Mouse (Mus musculus): ENCODE measurements around the gene Ado. TPM values are rescaled to one million over a fixed set of nuclear protein-coding genes. Genes with fewer than 3 reads are reported as not detected.

Gene Ado
- polyA plus RNA-seq, 1 experiment from 2014 or later, result 54.6 TPM

GRCm38 (mm10) chr10:67558053-67558452 lies 9.3 kb upstream of the Ado start:
- H3K4me2 ChIP-seq (replicated peaks), result no peak overlapping the region
- H3K36me3 ChIP-seq, result no peaks in the 10 kb centered on the region
- H3K4me3 ChIP-seq (replicated peaks), result no peak overlapping the region
- WGBS, result 63% methylated on average over 4 of the region's 4 CpGs
- H3K27ac ChIP-seq, result no peak overlapping the region
- H3K9me3 ChIP-seq, result no peaks in the 10 kb centered on the region
- H3K9ac ChIP-seq, result no peak overlapping the region
- no peak for ATAC-seq
- no peaks in the 10 kb centered on the region for H3K27me3 ChIP-seq (replicated peaks)
- H3K4me1 ChIP-seq (replicated peaks), result no peaks in the 10 kb centered on the region

- Histone ChIP-seq H3K27ac (peak overlapping the region; percentile 92), H3K9me3 (no peaks in the 10 kb centered on the region), H3K9ac (peak overlapping the region; percentile 82), H3K27me3 (replicated peaks) (no peaks in the 10 kb centered on the region), H3K4me3 (replicated peaks) (peak overlapping the region; percentile 91), H3K4me2 (replicated peaks) (peak overlapping the region; percentile 93), H3K36me3 (no peaks in the 10 kb centered on the region), H3K4me1 (replicated peaks) (peaks cover 15% of the 10 kb centered on the region)
- WGBS, result under 1% methylated on average over 72 of the region's 73 CpGs
- ATAC-seq, result peak; percentile 74
These were observed 397 bp downstream of the Ado start for GRCm38 (mm10) chr10:67548261-67548854.

DNA sequence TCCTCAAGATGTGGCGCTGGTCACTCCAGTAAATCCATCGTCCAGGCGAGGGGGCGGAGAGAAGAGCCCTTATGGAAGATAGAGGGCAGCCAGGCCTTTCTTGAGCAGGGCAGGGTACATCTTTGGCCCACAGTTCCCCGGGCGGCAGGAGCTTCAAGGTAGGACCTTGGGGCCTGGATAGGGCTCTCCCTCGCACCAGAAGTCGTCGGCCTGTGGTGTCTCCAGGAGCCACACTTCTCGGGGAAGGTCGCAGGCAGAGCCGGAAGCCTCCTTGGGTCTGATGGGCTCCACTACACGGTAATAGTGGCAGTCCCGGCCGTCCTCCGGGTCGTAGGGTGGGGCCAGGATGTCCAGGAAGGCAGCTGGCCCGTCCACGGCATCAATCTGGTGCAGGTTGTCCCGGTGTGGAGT lies 900 bp downstream of the Ado start:
- H3K4me3 ChIP-seq (replicated peaks), result peak overlapping the region; percentile 91
- ATAC-seq, result peak; percentile 23
- H3K36me3 ChIP-seq, result no peaks in the 10 kb centered on the region
- peak overlapping the region; percentile 82 for H3K9ac ChIP-seq
- peak overlapping the region; percentile 93 for H3K4me2 ChIP-seq (replicated peaks)
- 1% methylated on average over 20 of the region's 20 CpGs for WGBS
- no peaks in the 10 kb centered on the region for H3K27me3 ChIP-seq (replicated peaks)
- H3K9me3 ChIP-seq, result no peaks in the 10 kb centered on the region
- peak overlapping the region; percentile 92 for H3K27ac ChIP-seq
- H3K4me1 ChIP-seq (replicated peaks), result peaks cover 15% of the 10 kb centered on the region

- H3K27me3 ChIP-seq (replicated peaks), result peaks cover 41% of the 10 kb centered on the region
- no peak overlapping the region for H3K4me3 ChIP-seq (replicated peaks)
These were observed 8.2 kb downstream of the Ado start for GRCm38 (mm10) chr10:67540591-67540990.

GRCm38 (mm10) chr10:67539401-67539730 lies 9.4 kb downstream of the Ado start:
- Histone ChIP-seq H3K27me3 (replicated peaks) (peaks cover 53% of the 10 kb centered on the region), H3K36me3 (no peaks in the 10 kb centered on the region), H3K4me3 (replicated peaks) (no peak overlapping the region), H3K9me3 (no peaks in the 10 kb centered on the region), H3K9ac (no peak overlapping the region), H3K27ac (no peak overlapping the region), H3K4me2 (replicated peaks) (no peak overlapping the region), H3K4me1 (replicated peaks) (peaks cover 33% of the 10 kb centered on the region)
- no peak for ATAC-seq
- 27% methylated on average over 2 of the region's 6 CpGs for WGBS

More at GRCm38 (mm10) chr10:67540591-67540990, 8.2 kb downstream of the Ado start:
- Histone ChIP-seq H3K9me3 (no peaks in the 10 kb centered on the region), H3K4me2 (replicated peaks) (no peak overlapping the region), H3K4me1 (replicated peaks) (peaks cover 26% of the 10 kb centered on the region), H3K27ac (no peak overlapping the region), H3K9ac (no peak overlapping the region), H3K36me3 (no peaks in the 10 kb centered on the region)
- ATAC-seq, result no peak
- 23% methylated on average over 19 of the region's 19 CpGs for WGBS

GRCm38 (mm10) chr10:67538585-67539400 lies 10.0 kb downstream of the Ado start:
- Histone ChIP-seq H3K9ac (no peak overlapping the region), H3K27ac (no peak overlapping the region), H3K4me1 (replicated peaks) (peaks cover 33% of the 10 kb centered on the region), H3K4me3 (replicated peaks) (peak overlapping the region; percentile 67), H3K27me3 (replicated peaks) (peaks cover 58% of the 10 kb centered on the region), H3K4me2 (replicated peaks) (peak overlapping the region; percentile 98), H3K36me3 (no peaks in the 10 kb centered on the region), H3K9me3 (no peaks in the 10 kb centered on the region)
- no peak for ATAC-seq
- WGBS, result 2% methylated on average over 50 of the region's 50 CpGs

- Histone ChIP-seq H3K4me3 (replicated peaks) (peak overlapping the region; percentile 67), H3K4me2 (replicated peaks) (peak overlapping the region; percentile 98), H3K36me3 (no peaks in the 10 kb centered on the region), H3K9ac (no peak overlapping the region; the same call in 1 of the 2 replicates), H3K9me3 (no peaks in the 10 kb centered on the region), H3K4me1 (replicated peaks) (peaks cover 33% of the 10 kb centered on the region), H3K27me3 (replicated peaks) (peaks cover 65% of the 10 kb centered on the region), H3K27ac (no peak overlapping the region)
- under 1% methylated on average over 19 of the region's 19 CpGs for WGBS
- no peak for ATAC-seq
These were observed 10.6 kb downstream of the Ado start for GRCm38 (mm10) chr10:67538106-67538505.

- H3K27ac ChIP-seq, result peak overlapping the region; percentile 77
- H3K4me1 ChIP-seq (replicated peaks), result peaks cover 33% of the 10 kb centered on the region
- peak overlapping the region; percentile 59 for H3K9ac ChIP-seq
- no peaks in the 10 kb centered on the region for H3K36me3 ChIP-seq
- peaks cover 65% of the 10 kb centered on the region for H3K27me3 ChIP-seq (replicated peaks)
- no peaks in the 10 kb centered on the region for H3K9me3 ChIP-seq
- ATAC-seq, result peak; percentile 93
- WGBS, result under 1% methylated on average over 51 of the region's 51 CpGs
- peak overlapping the region; percentile 98 for H3K4me2 ChIP-seq (replicated peaks)
- peak overlapping the region; percentile 67 for H3K4me3 ChIP-seq (replicated peaks)
These were observed 11.4 kb downstream of the Ado start for GRCm38 (mm10) chr10:67537151-67537994.

DNA sequence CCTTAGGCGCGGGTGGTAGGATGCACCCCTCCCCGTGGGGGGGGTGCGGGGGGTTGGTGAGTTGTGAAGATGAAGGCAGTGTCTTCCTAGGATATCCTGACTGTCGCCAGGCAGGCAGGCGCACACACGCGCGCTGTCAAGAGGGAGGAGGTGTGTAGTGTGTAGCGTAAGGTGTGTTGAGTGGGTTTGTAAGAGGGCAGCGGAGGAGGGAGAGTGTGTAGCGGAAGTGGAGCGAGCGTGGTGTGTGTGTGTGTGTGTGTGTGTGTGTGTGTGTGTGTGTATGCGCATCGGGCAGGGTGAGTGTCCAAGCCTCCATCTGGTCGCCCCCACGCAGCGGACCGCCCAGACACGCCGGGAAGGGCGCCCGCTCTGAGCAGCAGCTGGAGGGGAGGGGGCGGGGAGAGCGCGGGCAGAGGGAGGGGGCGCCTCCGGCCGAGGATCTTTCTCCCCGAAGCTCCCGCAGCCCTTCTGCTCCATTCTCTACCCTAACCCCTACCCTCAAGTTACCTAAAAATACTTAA lies 12.1 kb downstream of the Ado start:
- Histone ChIP-seq H3K4me2 (replicated peaks) (peak overlapping the region; percentile 98), H3K4me1 (replicated peaks) (peaks cover 33% of the 10 kb centered on the region), H3K4me3 (replicated peaks) (peak overlapping the region; percentile 67), H3K27me3 (replicated peaks) (peaks cover 65% of the 10 kb centered on the region), H3K36me3 (no peaks in the 10 kb centered on the region), H3K27ac (no peak overlapping the region), H3K9ac (peak overlapping the region; percentile 31; the same call in 1 of the 2 replicates), H3K9me3 (no peaks in the 10 kb centered on the region)
- WGBS, result under 1% methylated on average over 18 of the region's 32 CpGs
- peak; percentile 42 for ATAC-seq

DNA sequence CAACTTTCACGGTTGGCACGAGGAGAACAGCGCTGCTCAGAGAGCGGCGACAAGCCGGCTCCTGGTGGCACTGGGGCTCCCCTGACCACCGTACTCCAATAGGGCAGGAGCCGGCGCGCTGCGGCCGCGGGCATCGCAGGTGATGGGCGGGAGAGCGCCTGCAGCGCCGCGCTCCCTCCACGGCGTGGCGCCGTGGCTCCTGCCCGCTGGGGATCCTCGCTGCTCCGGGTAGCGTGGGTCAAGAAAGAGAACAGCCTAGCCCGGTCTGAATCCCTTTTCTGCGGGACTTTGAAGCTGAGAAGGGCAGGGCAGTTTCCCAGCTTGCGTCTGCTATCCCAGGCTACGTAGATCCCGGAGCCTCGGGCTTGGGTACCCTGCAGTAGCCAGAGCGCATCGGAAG lies 12.8 kb downstream of the Ado start:
- peak overlapping the region; percentile 67 for H3K4me3 ChIP-seq (replicated peaks)
- no peaks in the 10 kb centered on the region for H3K9me3 ChIP-seq
- ATAC-seq, result peak; percentile 42
- 0 out of 2 replicates have a peak overlapping the region, but pooled peaks have one; percentile 31 for H3K9ac ChIP-seq
- peaks cover 60% of the 10 kb centered on the region for H3K27me3 ChIP-seq (replicated peaks)
- peak overlapping the region; percentile 98 for H3K4me2 ChIP-seq (replicated peaks)
- H3K36me3 ChIP-seq, result no peaks in the 10 kb centered on the region
- peaks cover 33% of the 10 kb centered on the region for H3K4me1 ChIP-seq (replicated peaks)
- no peak overlapping the region for H3K27ac ChIP-seq
- WGBS, result under 1% methylated on average over 35 of the region's 35 CpGs

GRCm38 (mm10) chr10:67535256-67535655 lies 13.5 kb downstream of the Ado start, which contains the start of gene Egr2:
Gene Egr2, plus strand, starts transcription at chr10:67535475.
- Histone ChIP-seq H3K9ac (peak within 1 kb of the TSS; percentile 31), H3K9me3 (no peaks in the 10 kb centered on the region), H3K36me3 (no peaks in the 10 kb centered on the region), H3K4me3 (replicated peaks) (peak within 1 kb of the TSS; percentile 67), H3K27me3 (replicated peaks) (peaks cover 53% of the 10 kb centered on the region), H3K27ac (no peak within 1 kb of the TSS), H3K4me1 (replicated peaks) (peaks cover 30% of the 10 kb centered on the region), H3K4me2 (replicated peaks) (peak within 1 kb of the TSS; percentile 98)
- no peak for ATAC-seq
- WGBS, result 1% methylated on average over 37 of the region's 37 CpGs

GRCm38 (mm10) chr10:67529769-67530168 lies 19.0 kb downstream of the Ado start:
- peaks cover 15% of the 10 kb centered on the region for H3K27me3 ChIP-seq (replicated peaks)
- H3K9ac ChIP-seq, result no peak overlapping the region
- no peak overlapping the region for H3K4me2 ChIP-seq (replicated peaks)
- no peaks in the 10 kb centered on the region for H3K9me3 ChIP-seq
- no peaks in the 10 kb centered on the region for H3K4me1 ChIP-seq (replicated peaks)
- H3K27ac ChIP-seq, result no peak overlapping the region
- WGBS, result 67% methylated on average over 4 of the region's 4 CpGs
- H3K4me3 ChIP-seq (replicated peaks), result no peak overlapping the region
- ATAC-seq, result no peak
- no peaks in the 10 kb centered on the region for H3K36me3 ChIP-seq

All from intestine, embryonic 15.5 days (tissue).